Mouse (Mus musculus): ENCODE data around the gene Zdhhc25.

The Zdhhc25 gene

DNA sequence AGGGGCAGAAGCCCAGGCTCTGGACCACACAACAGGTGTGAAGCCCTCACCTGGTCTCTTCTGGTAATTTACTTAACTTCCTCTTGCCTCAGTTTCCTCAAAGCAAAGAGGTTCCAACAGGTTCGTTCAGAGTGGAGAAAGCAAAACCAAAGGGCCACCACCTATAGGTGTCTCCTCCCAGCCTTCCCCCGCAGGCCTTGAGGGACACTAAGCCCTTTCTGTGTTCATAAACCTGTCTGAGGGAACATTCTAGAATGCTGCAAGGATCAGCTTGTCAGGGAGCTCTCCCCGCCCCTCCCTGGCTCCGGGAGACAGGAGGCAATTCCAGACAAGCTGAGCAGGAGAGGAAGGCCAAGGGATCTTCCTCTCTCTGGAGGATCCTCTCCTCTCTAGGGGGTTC, at the start of gene Zdhhc25:
Zdhhc25 (plus strand) TSS at position 301 of the 400 bp plus-strand sequence.
- no peak for DNase-seq (ENCODE audit: low read depth)

DNA sequence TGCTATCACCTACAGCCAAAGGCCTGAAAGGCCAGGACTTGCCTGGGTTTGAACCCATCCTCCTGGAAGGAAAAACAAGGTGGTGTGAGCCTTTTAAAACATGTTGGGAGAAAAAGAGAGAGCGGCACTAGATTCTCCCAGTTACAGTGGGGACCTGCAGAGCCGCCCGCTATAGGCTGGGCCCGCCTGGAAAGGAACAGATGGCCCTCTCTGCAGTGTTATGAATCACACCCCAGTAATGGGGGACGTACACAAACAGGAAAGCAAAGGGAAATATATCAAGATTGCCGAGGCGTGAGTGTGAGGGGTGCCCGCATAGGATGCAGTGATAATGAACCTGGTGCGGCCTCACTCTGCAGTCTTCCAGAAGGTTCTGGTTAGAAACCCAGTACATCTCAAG, 47.2 kb upstream of the Zdhhc25 start:
- DNase-seq (ENCODE audit: low read depth): no peak

DNA sequence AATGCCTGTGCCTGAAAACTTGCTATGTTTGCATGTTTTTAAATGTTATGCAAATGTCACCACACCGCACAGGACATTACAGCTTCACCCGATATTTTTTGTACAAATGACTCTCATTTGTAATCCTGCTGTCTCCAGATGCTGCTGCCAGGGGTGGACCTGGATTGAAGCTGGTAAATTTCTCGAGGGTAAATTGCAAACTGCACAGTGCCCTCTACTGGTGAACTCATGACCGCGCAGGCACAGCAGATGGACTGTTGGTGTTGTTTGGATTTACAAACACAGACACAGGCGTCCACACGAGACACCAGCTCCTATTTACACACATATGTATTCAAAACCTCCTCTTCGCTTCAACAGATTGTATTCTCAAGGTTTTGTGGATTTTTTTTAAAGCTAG, 44.6 kb upstream of the Zdhhc25 start:
- DNase-seq (ENCODE audit: low read depth): no peak

DNA sequence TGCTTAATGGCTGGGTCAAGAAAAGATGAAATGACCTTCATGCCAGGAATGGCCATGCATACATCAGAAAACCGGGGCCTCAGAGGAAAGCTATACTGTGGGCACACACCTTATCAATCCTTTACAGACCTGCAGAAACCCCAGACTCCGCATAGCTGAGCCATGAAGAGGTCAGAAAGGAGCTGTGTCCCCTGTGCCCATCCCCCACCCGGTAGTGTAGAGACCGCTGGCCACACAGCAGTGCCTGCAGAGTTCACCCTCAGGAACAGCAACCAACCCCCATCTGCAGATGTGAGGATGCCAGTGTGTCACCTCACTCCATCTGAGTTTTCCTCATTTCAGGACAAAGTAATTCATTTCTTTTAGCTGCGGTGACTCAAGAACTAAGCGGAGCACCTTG, 39.5 kb upstream of the Zdhhc25 start:
- DNase-seq (ENCODE audit: low read depth): no peak

DNA sequence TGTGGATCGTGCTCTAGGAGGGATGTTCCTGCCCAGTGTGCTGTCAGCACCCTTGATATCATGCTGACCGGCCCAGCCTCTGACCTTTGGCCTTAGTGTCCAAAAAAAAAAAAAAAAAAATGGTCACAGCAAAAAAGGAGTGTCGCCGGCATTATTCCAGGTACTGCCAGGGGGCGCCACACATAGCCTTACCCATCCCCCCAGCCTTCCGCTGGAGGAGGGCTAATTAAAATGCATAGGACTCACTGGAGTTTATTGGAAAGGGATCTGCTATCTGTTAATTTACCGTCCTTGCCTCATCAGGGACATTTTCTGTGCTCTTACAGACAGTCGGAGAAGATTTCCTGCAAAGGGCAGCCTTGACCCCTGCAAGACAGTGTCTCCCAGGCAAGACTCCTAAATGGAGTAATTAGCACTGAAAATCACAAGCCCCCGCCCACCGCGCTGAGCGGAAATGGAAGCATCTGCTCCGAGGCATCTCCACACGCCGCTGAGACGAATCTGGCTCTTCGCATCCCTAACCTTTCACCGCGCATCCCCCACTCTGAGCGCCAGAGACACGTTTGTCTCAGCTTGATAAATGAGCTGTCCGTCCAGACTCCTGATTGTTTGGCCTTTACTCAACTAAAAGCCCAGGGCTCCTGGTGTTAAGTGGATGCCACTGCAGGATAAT, 38.9 kb upstream of the Zdhhc25 start:
- DNase-seq (ENCODE audit: low read depth): no peak

DNA sequence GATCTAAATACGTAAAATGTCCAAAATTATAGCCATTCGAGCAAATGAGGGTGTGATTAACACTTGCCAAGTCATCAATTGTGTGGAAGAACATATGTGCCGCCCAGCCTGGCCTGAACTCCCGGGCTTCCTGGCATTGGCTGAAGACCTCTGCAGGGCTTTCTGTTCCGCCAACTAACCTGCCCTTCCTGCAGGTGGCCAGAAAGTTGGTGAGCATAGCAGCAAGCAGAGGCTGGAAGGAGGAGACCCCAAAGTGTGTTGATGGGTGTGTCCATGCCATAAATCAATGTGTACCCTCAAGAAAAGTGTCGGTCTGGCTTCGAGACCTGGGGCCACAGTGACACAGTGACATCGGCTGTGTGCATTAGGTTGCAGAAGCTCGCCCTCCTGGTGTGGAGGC, 34.8 kb upstream of the Zdhhc25 start:
- no peak for DNase-seq (ENCODE audit: low read depth)

DNA sequence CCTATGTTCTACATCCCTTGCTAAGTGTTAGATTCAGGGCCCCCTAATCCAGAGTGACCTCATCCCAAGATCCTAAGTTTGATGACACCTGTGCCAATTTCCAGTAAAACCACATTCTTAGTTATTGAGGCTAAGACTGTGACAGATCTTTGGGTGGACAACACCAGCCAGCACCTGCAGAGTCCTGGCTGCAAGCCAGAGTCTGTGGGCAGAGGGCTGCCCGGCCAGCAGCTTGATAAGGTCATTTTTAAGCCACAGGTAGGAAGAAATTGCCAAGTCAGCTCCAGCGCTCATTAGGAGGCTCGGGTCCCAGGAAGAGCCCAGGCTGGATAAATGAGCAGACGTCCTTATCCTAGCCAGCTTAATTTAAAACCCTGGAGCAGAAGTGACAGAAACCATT, 34.3 kb upstream of the Zdhhc25 start:
- DNase-seq (ENCODE audit: low read depth): no peak

DNA sequence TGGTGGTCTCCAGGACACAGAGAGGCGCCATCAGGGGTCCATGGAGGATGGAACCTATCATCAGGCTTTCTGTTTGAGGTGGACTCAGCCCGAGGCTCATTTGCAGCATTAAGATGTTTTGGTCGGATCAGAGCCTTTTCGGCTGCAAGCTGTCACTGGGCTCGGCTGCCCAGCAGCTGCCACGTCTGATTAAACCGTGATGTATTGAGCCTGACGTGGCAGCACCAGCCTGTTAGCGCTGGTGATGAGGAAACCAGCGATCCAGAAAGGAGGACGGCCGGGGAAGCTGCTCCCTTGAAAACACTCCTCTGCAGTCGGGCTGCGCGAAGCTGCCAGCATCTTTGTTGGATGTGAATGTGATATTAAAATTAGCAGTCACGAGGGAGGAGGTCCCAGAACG, 29.4 kb upstream of the Zdhhc25 start:
- DNase-seq (ENCODE audit: low read depth): no peak

DNA sequence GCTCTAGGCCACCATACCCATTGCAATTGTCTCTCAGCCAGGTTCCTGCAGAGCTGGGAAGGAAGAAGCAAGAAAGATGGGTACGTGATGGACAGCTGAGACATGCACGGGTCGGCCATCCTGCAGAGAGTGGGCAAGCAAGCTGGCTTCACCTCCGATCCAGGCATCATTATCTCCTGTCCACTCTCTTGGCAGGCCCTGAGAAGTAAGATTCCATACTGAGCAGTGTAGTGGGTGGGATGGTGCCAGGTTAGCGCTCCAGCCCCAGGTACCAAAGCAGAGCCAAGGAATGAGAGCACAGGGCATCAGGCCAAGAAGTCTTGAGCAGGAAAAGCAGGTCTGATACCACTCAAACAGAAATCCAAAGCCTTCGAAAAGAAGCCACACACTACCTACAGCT, 20.6 kb upstream of the Zdhhc25 start:
- DNase-seq (ENCODE audit: low read depth): no peak

DNA sequence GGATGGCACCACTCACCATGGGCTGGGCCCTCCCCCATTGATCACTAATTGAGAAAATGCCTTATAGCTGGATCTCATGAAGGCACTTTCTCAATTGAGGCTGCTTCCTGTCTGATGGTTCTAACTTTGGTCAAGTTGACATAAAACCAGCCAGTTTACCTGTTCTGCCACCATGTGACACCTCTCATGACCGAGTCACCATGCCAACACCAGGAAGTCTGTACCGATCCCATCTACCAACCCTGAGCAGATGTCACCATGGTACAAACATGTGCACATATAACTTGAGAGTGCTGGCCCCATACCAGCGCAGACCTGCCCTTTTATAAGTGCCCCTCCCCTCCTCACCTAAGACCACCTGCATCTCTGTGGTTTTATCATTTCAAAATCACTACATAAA, 2.4 kb downstream of the Zdhhc25 start:
- no peak for DNase-seq (ENCODE audit: low read depth)

DNA sequence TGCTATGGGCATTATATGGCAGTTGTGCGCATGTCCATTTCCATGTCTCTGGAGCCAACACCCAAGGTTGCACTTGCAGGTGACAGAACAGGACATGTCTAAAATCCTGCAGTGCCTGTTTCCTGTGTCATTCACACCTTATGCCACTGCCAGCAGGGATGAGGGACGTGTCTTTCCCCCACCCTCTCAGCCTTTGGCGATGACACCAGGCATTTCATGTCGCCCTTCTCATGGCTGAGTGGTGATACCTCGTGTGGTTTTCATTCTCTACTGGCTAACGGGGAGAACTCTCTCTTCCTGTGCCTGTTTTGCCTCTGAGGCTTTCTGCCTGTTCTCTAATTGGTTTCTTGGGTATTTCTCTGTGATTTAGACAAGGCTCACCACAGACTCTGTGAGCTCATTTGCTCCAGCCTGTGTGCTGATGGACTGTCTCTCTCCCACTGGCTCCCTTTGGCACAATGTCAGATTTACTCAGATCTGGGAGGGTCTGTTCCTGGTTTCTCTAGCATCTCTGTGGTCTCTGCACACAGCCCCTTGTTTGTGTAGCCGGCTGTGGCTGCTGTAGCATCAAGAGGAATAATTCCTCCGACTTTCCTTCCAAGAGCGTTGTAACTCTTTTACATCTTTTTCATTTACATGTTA, 3.1 kb downstream of the Zdhhc25 start:
- DNase-seq (ENCODE audit: low read depth): no peak

DNA sequence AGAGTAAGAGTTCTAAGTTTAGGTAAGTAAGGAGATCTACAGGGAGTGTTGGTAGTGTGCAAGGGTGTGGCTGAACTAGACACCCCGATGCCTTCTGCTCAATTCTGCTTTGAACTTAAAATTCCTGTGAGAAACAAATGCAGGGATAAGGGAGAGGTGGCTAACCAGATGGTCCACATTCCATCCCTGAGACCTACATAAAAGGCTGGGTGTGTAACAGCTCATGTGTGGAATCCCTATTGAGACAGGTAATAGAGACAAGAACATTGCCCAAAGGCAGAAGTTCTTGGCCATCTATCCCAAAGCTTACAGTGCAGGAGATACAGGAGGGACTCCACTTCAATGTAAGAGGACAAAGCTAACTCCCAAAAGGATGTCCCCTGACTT, 3.6 kb downstream of the Zdhhc25 start:
- no peak for DNase-seq (ENCODE audit: low read depth)

DNA sequence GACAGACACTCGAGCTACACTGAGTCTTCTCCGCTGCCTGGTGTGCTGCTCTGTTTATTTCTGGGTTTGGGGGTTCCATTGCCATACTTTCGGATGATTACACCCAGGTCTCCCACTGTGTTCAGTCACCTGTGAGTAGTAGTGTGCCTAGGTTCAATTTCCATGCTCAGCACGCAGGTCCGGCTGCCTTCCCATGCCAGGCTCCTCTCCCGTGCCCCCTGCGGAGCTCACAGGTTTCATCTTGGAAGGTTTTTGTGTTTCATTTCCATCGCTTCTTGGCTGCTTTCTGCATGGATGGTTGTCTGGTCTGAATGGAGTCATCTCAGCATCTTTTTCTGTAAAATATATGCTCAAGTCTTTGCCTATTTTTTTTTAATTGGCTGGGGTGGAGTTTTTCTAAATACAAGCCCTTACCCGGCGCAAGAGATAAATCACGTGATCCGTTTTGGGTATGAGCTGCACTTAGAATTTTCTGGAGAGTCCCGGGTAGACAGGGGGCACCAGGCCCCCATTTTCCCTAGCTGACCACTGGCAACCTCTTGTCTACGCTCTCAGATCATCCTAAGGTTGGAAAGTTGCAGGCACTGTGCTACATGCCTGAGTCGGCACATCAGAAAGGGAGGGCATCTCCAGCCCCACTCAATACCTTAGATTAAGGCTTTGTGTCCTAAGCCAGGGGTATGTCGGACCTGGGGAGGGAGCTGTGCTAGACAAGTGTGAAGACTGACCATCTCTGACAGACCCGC, 4.7 kb downstream of the Zdhhc25 start:
- DNase-seq (ENCODE audit: low read depth): no peak

DNA sequence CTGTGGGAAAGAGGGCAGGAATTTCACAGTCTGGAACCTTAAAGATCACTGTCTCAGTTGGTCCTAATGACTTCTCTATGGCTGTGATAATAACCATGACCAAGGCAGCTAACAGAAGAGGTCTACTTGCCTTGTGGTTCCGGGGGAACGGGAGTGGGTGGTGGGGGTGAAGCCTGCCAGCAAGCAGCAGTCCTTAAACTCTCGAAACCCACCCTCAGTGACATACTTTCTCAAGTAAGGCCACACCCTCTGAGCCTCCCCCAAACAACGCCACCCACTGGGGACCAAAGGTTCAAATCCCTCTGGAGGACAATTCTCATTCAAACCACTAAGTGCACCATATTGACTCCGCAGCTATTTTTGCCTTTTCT, 5.3 kb downstream of the Zdhhc25 start:
- DNase-seq (ENCODE audit: low read depth): no peak

DNA sequence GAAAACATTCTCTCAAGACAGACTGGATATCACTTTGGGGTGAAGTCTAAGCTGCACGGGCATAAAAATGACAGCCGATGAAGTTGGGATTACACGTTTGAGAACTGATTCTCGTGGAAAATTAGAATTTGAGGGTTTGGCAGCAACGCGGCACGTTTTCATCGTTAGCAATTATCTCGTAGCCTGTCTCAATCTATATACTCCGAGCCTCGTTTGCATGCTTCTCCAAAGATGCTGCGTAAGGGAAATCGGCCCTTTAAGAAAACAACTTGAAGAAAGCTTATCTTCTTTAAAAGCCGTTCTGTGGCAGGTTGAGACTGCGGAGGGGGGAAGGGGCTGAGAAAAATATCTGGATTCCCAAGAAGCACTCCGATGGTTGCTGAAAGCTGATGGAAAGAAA, 17.0 kb downstream of the Zdhhc25 start:
- no peak for DNase-seq (ENCODE audit: low read depth)

DNA sequence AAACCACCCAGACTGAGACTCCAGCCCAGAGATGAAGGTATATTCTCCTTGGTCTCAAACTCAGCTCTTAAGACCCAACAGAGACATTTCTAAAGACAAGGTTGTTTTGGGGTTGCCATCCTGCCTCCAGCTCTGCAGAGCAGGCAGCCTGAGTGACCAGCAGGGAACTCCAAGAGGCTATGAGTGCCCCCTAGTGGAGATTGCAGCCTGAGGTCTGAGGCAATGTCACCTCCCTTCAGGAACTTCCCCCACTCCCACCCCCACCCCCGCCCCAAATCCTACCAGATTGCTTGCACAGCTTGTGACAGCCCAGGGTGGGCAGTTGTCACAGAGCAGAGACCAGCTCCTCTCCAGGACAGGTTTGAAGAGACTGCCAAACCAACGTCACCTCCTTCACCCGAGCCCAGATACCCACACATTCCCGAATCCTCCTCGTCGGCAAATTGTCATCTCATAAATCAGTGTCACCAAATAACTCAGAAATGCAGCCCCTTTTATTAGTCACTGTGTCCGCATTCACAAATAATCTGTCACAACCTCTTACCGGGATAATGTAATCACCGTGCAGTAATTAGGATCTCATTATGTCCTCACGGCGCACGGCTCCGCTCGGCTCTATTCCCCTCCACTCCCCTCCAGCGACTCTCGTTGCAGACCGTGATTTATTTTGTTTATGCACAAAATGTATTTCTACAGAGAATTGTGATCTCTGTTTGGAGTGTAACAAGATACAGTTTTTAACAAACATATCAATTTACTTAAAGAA, 18.1 kb downstream of the Zdhhc25 start:
- no peak for DNase-seq (ENCODE audit: low read depth)

DNA sequence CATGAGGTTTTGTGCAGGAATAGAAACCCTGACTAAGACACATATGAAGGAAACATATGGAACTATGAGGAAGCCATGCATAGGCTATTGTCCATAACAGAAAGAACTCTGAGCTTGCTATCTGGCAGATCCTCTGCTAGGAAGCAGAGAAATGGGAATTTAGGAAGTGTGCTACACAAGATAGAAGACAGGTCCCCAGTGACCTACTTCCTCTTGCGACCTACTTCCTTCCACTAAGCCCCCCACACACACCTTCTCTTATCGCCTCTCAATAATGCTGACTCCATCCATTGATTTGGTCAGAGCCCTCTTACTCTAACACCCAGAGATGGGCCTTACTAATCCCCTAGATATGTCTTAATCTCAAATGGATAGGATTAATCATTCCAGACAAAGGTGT, 19.9 kb downstream of the Zdhhc25 start:
- DNase-seq (ENCODE audit: low read depth): no peak

DNA sequence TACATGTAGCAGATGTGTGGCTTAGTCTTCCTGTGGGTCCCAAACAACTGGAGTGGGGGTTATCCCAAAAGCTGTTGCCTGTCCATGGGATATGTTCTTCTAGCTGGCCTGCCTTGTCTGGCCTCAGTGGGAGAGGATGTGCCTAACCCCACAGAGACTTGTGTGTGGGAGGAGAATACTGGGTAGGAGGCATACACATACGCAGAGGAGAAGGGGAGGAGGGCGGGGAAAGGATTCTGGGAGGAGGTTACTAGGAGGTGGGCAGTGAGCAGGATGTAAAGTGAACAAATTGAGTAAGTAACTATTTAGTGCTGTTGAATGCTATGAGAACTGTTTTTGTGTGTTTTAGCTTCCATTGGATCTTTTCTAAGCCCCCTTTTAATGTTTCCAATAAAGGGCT, 23.8 kb downstream of the Zdhhc25 start:
- no peak for DNase-seq (ENCODE audit: low read depth)

DNA sequence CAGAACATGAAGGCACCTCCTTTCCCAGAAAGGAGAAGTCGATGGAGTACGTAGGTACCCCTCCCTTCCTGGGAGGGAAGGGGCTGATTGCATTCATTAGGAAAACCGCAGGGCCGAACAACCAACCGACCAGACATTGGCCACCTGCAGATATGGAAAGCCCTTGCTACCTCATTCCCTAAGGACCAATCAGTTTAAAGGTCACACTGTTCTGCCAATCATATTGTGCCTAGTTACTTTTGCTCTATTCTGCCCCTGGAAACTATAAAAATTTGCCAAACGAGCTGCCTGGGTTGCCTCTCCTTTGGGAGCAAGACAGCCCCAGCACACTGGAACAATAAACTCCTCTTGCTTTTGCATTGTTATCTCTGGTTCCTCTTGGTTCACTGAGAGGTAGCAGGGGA, 24.8 kb downstream of the Zdhhc25 start:
- DNase-seq (ENCODE audit: low read depth): no peak

DNA sequence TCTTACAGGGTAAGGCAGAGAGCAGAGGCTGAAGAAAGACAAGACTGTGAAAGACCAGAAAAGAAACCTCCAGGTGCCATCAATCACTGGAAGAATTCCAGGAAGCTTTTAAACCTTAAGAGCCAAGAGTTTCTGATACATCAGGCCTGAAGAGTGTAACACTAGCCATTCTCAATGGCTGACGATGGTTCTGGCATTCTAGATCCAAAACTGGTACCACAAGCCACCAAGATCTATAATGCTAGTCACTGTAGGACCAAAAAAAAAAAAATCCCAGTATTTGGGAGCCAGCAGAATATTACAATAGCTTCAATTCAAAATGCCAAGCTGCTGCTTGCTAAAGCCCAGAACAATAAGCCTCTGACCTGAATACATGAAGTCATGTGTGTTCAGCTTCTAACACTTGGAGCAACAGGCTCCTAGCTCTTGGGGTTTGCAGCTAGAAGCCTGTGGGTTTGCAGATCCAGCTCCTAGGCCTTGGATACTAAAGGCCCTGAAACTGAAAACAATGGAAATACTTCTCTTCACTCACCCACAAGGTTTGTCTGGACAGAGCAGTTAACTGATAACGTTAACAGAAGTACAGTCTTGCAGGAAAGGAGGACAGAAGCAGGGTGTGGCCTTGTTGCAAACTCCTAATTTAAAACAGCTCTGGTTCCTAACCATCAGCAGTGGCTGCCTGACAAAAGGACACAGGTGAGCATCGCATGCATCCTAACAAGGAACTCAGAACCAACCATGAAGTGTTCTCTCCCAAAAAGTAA, 25.4 kb downstream of the Zdhhc25 start:
- DNase-seq (ENCODE audit: low read depth): no peak

DNA sequence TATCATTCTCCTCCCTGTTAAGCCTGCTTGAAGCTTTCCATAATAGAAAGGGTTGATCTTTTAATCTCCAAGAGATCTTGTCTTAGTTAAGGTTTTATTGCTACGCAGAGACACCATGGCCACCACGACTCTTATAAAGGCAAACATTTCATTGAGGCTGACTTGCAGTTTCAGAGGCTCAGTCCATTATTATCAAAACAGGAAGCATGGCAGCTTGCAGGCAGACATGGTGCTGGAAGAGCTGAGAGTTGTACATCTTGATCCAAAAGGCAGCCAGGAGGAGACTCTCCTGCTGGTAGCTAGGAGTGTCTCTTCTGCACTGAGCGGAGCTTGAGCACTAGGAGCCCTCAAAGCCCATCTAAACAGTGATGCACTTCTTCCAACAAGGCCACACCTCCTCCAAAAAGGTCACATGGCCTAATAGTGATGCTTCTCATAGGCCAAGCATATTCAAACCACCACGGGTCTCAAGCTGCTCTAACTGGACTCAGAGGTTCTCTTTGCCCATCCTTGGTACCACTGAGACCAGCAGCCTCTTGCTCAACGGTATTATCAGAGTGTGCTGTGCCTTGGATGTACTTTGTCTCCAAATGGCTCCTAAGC, 26.9 kb downstream of the Zdhhc25 start:
- no peak for DNase-seq (ENCODE audit: low read depth)
